Mouse (Mus musculus): ENCODE results near the gene Enox1.

The Enox1 gene

DNA sequence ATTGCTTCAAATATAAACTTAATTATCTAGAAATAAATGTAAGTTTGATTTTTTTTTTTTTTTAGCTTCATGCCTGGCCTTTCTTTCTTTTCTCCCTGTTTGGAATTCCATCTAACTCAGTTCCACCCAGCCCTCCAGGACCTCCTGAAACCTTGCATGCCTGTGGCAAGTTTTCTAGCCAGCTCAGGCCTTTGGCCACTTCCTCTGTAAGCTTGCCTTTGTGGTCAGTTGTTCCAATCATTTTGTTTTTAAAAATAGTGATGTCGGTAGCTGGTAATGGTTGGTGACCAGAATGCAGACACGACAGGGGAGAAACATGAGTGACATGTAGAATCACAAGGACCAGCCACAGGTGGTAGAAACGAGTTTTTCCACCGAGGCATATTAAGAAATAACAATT lies 307.4 kb downstream of the Enox1 start:
- DNase-seq = no peak

GRCm38 (mm10) chr14:77464782-77465181 lies 308.2 kb downstream of the Enox1 start:
- DNase-seq = no peak

GRCm38 (mm10) chr14:77470577-77470976 lies 314.0 kb downstream of the Enox1 start:
- DNase-seq = no peak

GRCm38 (mm10) chr14:77473501-77473900 lies 316.9 kb downstream of the Enox1 start:
- DNase-seq = no peak

GRCm38 (mm10) chr14:77474026-77474425 lies 317.5 kb downstream of the Enox1 start:
- no peak for DNase-seq

DNA sequence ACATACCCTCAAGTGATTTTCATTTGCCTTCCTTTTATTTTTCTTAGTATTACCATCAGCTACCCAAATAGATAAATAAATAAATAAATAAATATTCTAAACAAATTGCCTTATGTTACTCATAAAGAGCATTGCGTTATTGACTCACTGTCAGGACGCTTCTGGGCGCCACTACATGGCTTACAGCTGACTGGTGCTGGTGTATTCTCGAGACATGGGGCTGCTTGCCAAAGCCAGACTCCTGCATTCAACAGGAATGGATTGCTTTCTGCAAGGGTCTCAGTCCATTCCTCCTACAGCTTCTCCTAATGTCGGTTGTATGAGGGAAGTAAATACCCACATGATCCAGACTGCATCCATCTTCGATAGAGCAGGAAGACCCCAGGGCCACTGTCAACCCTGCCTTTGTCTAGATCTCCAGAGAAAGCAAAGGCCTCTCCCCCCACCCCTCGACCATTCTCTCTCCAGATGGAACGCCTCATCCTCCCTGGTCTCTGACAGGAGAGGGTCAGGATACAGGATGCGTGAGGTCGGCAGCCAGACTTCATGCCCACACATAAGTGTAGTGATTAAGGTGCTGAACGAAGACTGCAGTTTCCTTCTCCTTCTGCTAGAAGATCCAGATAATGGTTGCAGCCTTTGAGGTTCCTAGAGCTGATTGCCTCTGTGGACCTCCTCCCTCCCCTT lies 318.7 kb downstream of the Enox1 start:
- no peak for DNase-seq

DNA sequence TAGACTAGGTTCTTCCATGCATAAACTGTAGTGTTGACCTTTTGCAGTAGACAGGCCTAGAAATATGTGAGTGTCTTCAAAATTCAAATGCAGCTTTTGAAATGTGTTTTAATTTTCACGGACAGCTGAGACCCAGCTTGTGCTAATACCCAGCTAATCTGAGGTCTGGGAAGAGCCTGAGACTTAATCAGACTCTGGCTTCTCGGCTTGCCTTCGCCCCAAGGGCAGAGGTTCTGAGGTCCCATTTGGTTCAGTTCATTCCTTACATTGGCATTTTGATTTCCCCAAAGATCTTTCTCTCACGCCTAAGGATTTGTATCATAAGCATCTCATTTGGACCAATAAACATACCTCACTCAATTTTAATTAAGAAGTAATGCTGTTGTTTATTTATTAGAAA lies 321.1 kb downstream of the Enox1 start:
- DNase-seq = no peak

GRCm38 (mm10) chr14:77478210-77478609 lies 321.6 kb downstream of the Enox1 start:
- no peak for DNase-seq

GRCm38 (mm10) chr14:77478692-77479091 lies 322.1 kb downstream of the Enox1 start:
- DNase-seq = no peak

- peak; percentile 61 for DNase-seq
Observed at GRCm38 (mm10) chr14:77483076-77483475, 326.5 kb downstream of the Enox1 start.

GRCm38 (mm10) chr14:77484951-77485447 lies 328.4 kb downstream of the Enox1 start:
- DNase-seq = no peak

GRCm38 (mm10) chr14:77490699-77491098 lies 334.1 kb downstream of the Enox1 start:
- DNase-seq = no peak

DNA sequence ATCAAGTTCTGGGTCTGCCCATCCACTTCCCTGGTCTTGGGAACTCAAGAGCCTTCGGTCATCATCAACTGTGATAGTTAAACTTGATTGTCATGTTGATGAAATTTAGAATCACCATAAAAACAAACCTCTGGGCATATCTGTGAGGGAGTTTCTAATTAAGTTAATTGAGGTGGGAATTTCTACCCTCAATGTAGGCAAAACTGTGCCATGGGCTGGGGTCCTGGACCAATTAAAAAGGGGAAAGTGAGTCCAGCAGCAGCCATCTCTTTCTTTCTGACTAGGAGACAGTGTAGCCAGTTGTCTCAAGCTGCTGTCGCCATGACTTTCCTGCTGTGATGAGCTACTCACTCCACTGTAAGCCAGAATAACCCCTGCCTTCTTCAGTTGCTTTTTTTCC lies 335.2 kb downstream of the Enox1 start:
- DNase-seq = no peak

GRCm38 (mm10) chr14:77499996-77500581 lies 343.5 kb downstream of the Enox1 start:
- DNase-seq = no peak

DNA sequence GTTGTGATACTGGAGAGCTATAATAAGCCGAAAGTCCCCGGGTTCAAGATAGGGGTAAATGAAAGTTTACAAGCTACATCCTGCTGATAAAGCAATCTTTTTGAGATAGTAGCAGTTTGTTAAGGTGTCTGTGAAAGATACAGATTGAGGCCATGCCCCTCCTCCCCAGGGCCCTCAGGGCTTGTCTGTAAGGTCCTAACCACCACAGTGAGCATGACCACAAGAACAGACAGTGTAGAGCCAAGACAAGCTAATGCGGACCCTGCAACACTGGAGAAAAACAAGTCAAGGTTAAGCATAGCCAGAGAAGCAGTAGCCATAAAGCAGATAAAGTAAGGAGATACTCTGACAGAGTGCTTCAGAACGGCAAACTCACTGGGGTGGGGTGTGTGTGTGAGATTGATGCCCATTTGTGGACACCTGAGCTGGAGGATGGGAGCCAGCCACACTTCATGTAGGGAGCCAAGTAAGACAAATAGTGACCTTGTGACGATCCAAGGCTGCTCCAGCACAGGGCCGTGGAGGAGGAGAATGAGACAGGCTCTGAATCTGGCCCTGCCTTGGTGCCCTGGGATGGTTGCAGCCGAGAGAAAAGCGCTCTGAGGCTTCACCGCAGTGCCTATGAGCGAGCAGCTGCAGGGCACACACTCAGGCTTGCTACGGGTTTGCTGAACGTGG lies 348.0 kb downstream of the Enox1 start:
- DNase-seq = no peak

GRCm38 (mm10) chr14:77506341-77506740 lies 349.8 kb downstream of the Enox1 start:
- DNase-seq = no peak

GRCm38 (mm10) chr14:77508036-77508435 lies 351.5 kb downstream of the Enox1 start:
- DNase-seq = no peak

- DNase-seq = no peak
Observed at GRCm38 (mm10) chr14:77509042-77509441, 352.5 kb downstream of the Enox1 start.

DNA sequence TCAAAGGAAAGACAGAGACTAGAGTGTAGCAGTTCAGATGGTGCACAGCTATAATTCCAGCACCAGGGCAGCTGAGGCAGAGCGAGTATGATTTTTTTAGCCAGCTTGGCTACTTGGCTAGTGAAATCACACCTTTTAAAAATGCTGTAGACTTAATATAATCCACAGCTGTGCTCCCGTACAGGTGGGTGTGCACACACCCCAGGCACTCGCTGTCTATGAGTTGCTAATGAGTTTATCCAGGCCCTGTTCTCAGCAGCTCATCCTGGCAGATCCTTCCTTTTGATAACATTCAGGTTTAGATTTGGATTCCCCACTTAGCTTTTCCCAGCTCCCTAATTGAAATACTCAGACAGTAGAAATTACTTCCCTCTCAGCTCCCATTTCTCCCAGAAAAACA lies 353.4 kb downstream of the Enox1 start:
- no peak for DNase-seq

- DNase-seq = no peak
Observed at GRCm38 (mm10) chr14:77511137-77511870, 354.7 kb downstream of the Enox1 start.

DNA sequence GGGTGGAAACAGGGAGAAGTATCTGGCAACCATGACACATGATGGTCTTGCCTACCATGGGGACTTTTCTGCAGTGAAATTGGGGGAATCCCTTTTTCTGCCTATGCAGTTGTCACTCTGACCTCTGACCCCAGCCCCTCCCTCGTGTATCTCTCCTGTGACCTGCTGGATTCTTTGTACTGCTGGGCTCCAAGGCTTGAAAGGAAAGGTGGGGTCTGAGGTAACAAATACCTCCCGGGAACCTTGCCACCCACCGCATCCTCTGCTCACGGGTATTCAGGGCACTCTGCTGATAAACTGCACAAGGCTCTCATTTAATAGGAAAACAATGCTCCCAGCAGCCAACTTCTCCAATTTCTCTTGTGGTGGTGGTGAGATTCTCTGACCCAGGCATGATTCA lies 361.5 kb downstream of the Enox1 start:
- no peak for DNase-seq

DNA sequence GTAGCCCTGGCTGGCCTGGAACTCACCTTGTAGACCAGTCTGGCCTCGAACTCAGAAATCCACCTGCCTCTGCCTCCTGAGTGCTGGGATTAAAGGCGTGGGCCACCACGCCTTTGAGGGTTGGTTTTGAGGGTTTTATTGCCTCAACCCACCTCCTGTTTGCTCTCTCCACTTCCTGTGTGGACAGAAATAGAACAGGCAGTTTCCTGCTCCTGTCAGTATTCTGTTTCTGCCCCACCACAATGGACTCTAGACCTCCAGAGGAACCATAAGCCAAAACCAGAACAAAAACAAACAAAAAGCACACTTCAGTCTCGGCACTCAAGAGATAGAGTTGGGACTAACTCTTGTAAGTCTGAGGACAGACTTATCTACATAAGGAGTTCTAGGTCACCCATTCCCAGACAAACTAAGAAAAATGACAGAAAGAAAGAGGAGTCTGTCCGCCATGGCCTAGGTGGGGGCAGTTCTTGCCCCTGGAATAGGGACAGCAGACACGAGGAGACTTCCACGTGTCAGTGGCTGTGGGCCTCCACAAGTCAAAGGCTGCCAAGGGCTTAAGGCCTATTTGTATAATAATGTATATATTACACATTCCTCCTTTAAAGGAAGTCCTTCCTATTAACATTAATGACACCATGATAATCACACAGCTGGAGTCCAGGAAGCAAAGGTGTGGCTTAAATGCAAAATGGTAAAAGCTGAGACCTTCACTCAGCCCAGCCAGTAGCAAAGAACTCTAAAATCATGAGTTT lies 362.6 kb downstream of the Enox1 start:
- no peak for DNase-seq

GRCm38 (mm10) chr14:77519701-77520100 lies 363.1 kb downstream of the Enox1 start:
- no peak for DNase-seq
